8 mouse cellular contexts compared by ENCODE assay signal in genomic region chr10:80932206-80932605, GRCm38 (mm10). TPM values are rescaled to one million over a fixed set of nuclear protein-coding genes. Genes with fewer than 3 reads are reported as not detected.
DNase-seq lines count a peak whose midpoint lies in the region; ATAC-seq and TF ChIP-seq lines count a peak whose summit lies in the region.

No protein-coding gene starts in this region.

- no peaks in the 10 kb centered on the region for H3K36me3 ChIP-seq in hindbrain, embryonic 10.5 days
- H3K36me3 ChIP-seq in lung, embryonic 16.5 days (ENCODE audit: control insufficient read depth, insufficient read depth, low read length): no peaks in the 10 kb centered on the region
- no peaks in the 10 kb centered on the region for H3K36me3 ChIP-seq in stomach, postnatal 0 days (ENCODE audit: control insufficient read depth, insufficient read depth, low read length)

- H3K27me3 ChIP-seq in hindbrain, embryonic 10.5 days (ENCODE audit: insufficient read depth, poor library complexity, severe bottlenecking): peaks cover 72% of the 10 kb centered on the region
- no peaks in the 10 kb centered on the region; the same call in 1 of the 2 replicates for H3K27me3 ChIP-seq in lung, embryonic 16.5 days (ENCODE audit: control insufficient read depth, insufficient read depth, low read depth, low read length)
- H3K27me3 ChIP-seq in stomach, postnatal 0 days (ENCODE audit: control insufficient read depth, insufficient read depth, low read length): no peaks in the 10 kb centered on the region

- H3K9me3 ChIP-seq in hindbrain, embryonic 10.5 days: no peaks in the 10 kb centered on the region
- H3K9me3 ChIP-seq in lung, embryonic 16.5 days (ENCODE audit: control insufficient read depth, low read length): no peaks in the 10 kb centered on the region
- H3K9me3 ChIP-seq in stomach, postnatal 0 days (ENCODE audit: control insufficient read depth, low read length): no peaks in the 10 kb centered on the region

- under 1% methylated on average over 20 of the region's 20 CpGs for WGBS in hindbrain, embryonic 10.5 days
- WGBS in lung, embryonic 16.5 days: 2% methylated on average over 20 of the region's 20 CpGs
- WGBS in stomach, postnatal 0 days: 6% methylated on average over 20 of the region's 20 CpGs

- ATAC-seq in lung, embryonic 16.5 days (ENCODE audit: low read depth): no peak
- ATAC-seq in stomach, postnatal 0 days (ENCODE audit: low FRiP score, low TSS enrichment): no peak

- peak overlapping the region; percentile 63 for H3K4me3 ChIP-seq in hindbrain, embryonic 10.5 days
- H3K4me3 ChIP-seq in lung, embryonic 16.5 days (ENCODE audit: low read length): peak overlapping the region; percentile 66
- H3K4me3 ChIP-seq in stomach, postnatal 0 days (ENCODE audit: low read depth, low read length): peak overlapping the region; percentile 81

- H3K4me2 ChIP-seq in lung, embryonic 16.5 days (ENCODE audit: low read depth, low read length): peak overlapping the region; percentile 85
- peak overlapping the region; percentile 94 for H3K4me2 ChIP-seq in stomach, postnatal 0 days (replicated peaks; ENCODE audit: low read depth)

- no peak for TF ChIP-seq EP300 in stomach, postnatal 0 days (optimal IDR thresholded peaks at IDR 0.05)

- H3K27ac ChIP-seq in hindbrain, embryonic 10.5 days: peak overlapping the region; percentile 45; the same call in 1 of the 2 replicates
- H3K27ac ChIP-seq in lung, embryonic 16.5 days (ENCODE audit: low read length): no peak overlapping the region
- H3K27ac ChIP-seq in stomach, postnatal 0 days (replicated peaks): peak overlapping the region; percentile 75

- no peak for TF ChIP-seq CTCF in stomach, postnatal 0 days (IDR thresholded peaks at IDR 0.05; ENCODE audit: low read depth)

- peak; percentile 45 for DNase-seq in adrenal gland, postnatal 10 days
- DNase-seq in adrenal gland, adult 2 months: no peak
- DNase-seq in right cerebral cortex, postnatal 14 days: peak; percentile 61
- DNase-seq in right cerebral cortex, postnatal 25 days: no peak
- peak; percentile 37 for DNase-seq in hindbrain, embryonic 10.5 days (ENCODE audit: low spot score)
- peak; percentile 55 for DNase-seq in stomach, postnatal 0 days (ENCODE audit: low spot score)
- no peak for DNase-seq in urinary bladder, adult 2 months (ENCODE audit: low spot score)

- H3K4me1 ChIP-seq in hindbrain, embryonic 10.5 days (replicated peaks): peaks cover 84% of the 10 kb centered on the region
- H3K4me1 ChIP-seq in lung, embryonic 16.5 days (replicated peaks; ENCODE audit: control insufficient read depth, insufficient read depth, low read length): peaks cover 49% of the 10 kb centered on the region
- H3K4me1 ChIP-seq in stomach, postnatal 0 days (replicated peaks; ENCODE audit: control insufficient read depth, insufficient read depth): peaks cover 24% of the 10 kb centered on the region

- peak overlapping the region; percentile 65 for H3K9ac ChIP-seq in lung, embryonic 16.5 days (ENCODE audit: low read length)
- peak overlapping the region; percentile 85 for H3K9ac ChIP-seq in stomach, postnatal 0 days (ENCODE audit: low read length)

RNA-seq across cellular contexts. Expression of gene Gadd45b, which starts 2.3 kb away (rescaled TPM):
- 10 to 100 TPM; 11.7 to 44.5 TPM for total RNA-seq in adrenal gland, postnatal 10 days (2021)
- 10 to 100 TPM; 25.6 to 84.9 TPM for total RNA-seq in adrenal gland, adult 2 months (2021)
- polyA plus RNA-seq in adrenal gland, adult 2 months (2012; rRNA removed): 37.6 and 50.8 TPM in 2 replicates
- 9.8 and 11.8 TPM in 2 replicates for polyA plus RNA-seq in hindbrain, embryonic 10.5 days (2016; fragmentation: Nextera tagmentation; extraction: Ambion mirVana)
- polyA plus RNA-seq in lung, embryonic 16.5 days (2015; fragmentation: Nextera tagmentation; extraction: Ambion mirVana): 57.3 and 63.6 TPM in 2 replicates
- polyA plus RNA-seq in stomach, postnatal 0 days (2015; fragmentation: Nextera tagmentation; extraction: Ambion mirVana): 59.5 and 62.2 TPM in 2 replicates
- polyA plus RNA-seq in urinary bladder, adult 2 months (2012; rRNA removed): 17.9 and 29.9 TPM in 2 replicates

RNA-seq across cellular contexts. Expression of gene Lmnb2, which starts 14.2 kb away (rescaled TPM):
- total RNA-seq in adrenal gland, postnatal 10 days (2021): 10 to 100 TPM; 14.5 to 16.5 TPM
- total RNA-seq in adrenal gland, adult 2 months (2021): 10 to 100 TPM; 10.8 to 11.4 TPM
- 16.2 and 17.9 TPM in 2 replicates for polyA plus RNA-seq in adrenal gland, adult 2 months (2012; rRNA removed)
- polyA plus RNA-seq in hindbrain, embryonic 10.5 days (2016; fragmentation: Nextera tagmentation; extraction: Ambion mirVana): 65.8 and 78.4 TPM in 2 replicates
- 52.6 and 52.7 TPM in 2 replicates for polyA plus RNA-seq in lung, embryonic 16.5 days (2015; fragmentation: Nextera tagmentation; extraction: Ambion mirVana)
- polyA plus RNA-seq in stomach, postnatal 0 days (2015; fragmentation: Nextera tagmentation; extraction: Ambion mirVana): 12.0 and 12.4 TPM in 2 replicates
- 10.5 and 14.1 TPM in 2 replicates for polyA plus RNA-seq in urinary bladder, adult 2 months (2012; rRNA removed)

RNA-seq across cellular contexts. Expression of gene Timm13, which starts 31.4 kb away (rescaled TPM):
- 100 to 1,000 TPM; 271 to 285 TPM for total RNA-seq in adrenal gland, postnatal 10 days (2021)
- 100 to 1,000 TPM; 174 to 231 TPM for total RNA-seq in adrenal gland, adult 2 months (2021)
- polyA plus RNA-seq in adrenal gland, adult 2 months (2012; rRNA removed): 236 and 243 TPM in 2 replicates
- polyA plus RNA-seq in hindbrain, embryonic 10.5 days (2016; fragmentation: Nextera tagmentation; extraction: Ambion mirVana): 374 and 391 TPM in 2 replicates
- 284 and 297 TPM in 2 replicates for polyA plus RNA-seq in lung, embryonic 16.5 days (2015; fragmentation: Nextera tagmentation; extraction: Ambion mirVana)
- polyA plus RNA-seq in stomach, postnatal 0 days (2015; fragmentation: Nextera tagmentation; extraction: Ambion mirVana): 292 and 304 TPM in 2 replicates
- 111 and 113 TPM in 2 replicates for polyA plus RNA-seq in urinary bladder, adult 2 months (2012; rRNA removed)

Comparison
In these comparisons a context has a peak if more than half of its experiments do, and no peak if none do; other contexts are left out.
1. DNase-seq: peak in adrenal gland, postnatal 10 days (single experiment), right cerebral cortex, postnatal 14 days (single experiment), hindbrain, embryonic 10.5 days (single experiment) and stomach, postnatal 0 days (single experiment); none in adrenal gland, adult 2 months (single experiment), right cerebral cortex, postnatal 25 days (single experiment) and urinary bladder, adult 2 months (single experiment).
2. Peak in every context shown above with its lines, with median percentiles within 50 percentile points of each other: H3K4me3 ChIP-seq.